Mouse (Mus musculus) left cerebral cortex, adult 18-20 months (tissue): ENCODE data around the gene Ubxn2a. TPM values are rescaled to one million over a fixed set of nuclear protein-coding genes. Genes with fewer than 3 reads are reported as not detected.

ENCODE experiments used
- DNase-seq, 2 experiments: peaks; one replicate each; pipeline ENCODE4 v3.0.0; 2021 to 2022; ENCODE audit warnings: low spot score in 2 of 2, mixed read lengths in 1 of 2
- total RNA-seq, 2 experiments: library from RNA; stranded (reverse); gene quantifications; 2 replicates each; pipeline ENCODE4 v1.2.3; 2021

The Ubxn2a gene
- total RNA-seq, 2 experiments from 2014 or later: 57.3 to 62.2 TPM

GRCm38 (mm10) chr12:4840010-4840409 is 67.5 kb downstream of the Ubxn2a start:
- no peak for DNase-seq

GRCm38 (mm10) chr12:4836959-4837358 is 70.5 kb downstream of the Ubxn2a start:
- no peak for DNase-seq

Other genes with a start within 250 kb of the Ubxn2a start
- 1 to 10 TPM; 1.7 to 1.9 TPM for gene Fam228a, start 169.3 kb downstream of the Ubxn2a start, total RNA-seq
- gene Pfn4, start 138.7 kb downstream of the Ubxn2a start, total RNA-seq: 10 to 100 TPM; 10.8 to 11.0 TPM
- 10 to 100 TPM; 15.0 to 24.1 TPM for gene Fam228b, start 138.4 kb downstream of the Ubxn2a start, total RNA-seq
- 10 to 100 TPM; 72.6 to 84.1 TPM for gene Sf3b6, start 90.2 kb downstream of the Ubxn2a start, total RNA-seq
- gene Fkbp1b, start 66.1 kb downstream of the Ubxn2a start, total RNA-seq: 10 to 100 TPM; 44.3 to 48.2 TPM
- 10 to 100 TPM; 12.0 to 12.9 TPM for gene Wdcp, start 64.4 kb downstream of the Ubxn2a start, total RNA-seq
- gene Mfsd2b, start 33.3 kb downstream of the Ubxn2a start, total RNA-seq: under 1 TPM; 0.40 to 0.63 TPM
- gene Atad2b, start 9.6 kb upstream of the Ubxn2a start, total RNA-seq: 10 to 100 TPM; 29.6 to 30.6 TPM